11 mouse cellular contexts compared by ENCODE assay signal in genomic region chr8:105594451-105595242, GRCm38 (mm10). TPM values are rescaled to one million over a fixed set of nuclear protein-coding genes. Genes with fewer than 3 reads are reported as not detected.
DNase-seq lines count a peak whose midpoint lies in the region; ATAC-seq and TF ChIP-seq lines count a peak whose summit lies in the region.
"Had no signal": no experiment of that assay in that cellular context is flagged by ENCODE, and none has a peak within 500 bp of the region (broad histone marks: within the 10 kb centered on the region; RNA-seq: fewer than 3 reads in every experiment).

No protein-coding gene starts in this region.

- TF ChIP-seq EP300 in stomach, postnatal 0 days (optimal IDR thresholded peaks at IDR 0.05) = no peak

- no peaks in the 10 kb centered on the region for H3K9me3 ChIP-seq in hindbrain, embryonic 13.5 days
- no peaks in the 10 kb centered on the region for H3K9me3 ChIP-seq in hindbrain, embryonic 11.5 days (ENCODE audit: control insufficient read depth, low read length)
- H3K9me3 ChIP-seq in heart, embryonic 14.5 days (ENCODE audit: control insufficient read depth, low read length) = no peaks in the 10 kb centered on the region
- no peaks in the 10 kb centered on the region for H3K9me3 ChIP-seq in stomach, postnatal 0 days (ENCODE audit: control insufficient read depth, low read length)
- H3K9me3 ChIP-seq in midbrain, embryonic 14.5 days (ENCODE audit: control insufficient read depth, low read length) = no peaks in the 10 kb centered on the region
- H3K9me3 ChIP-seq: neural tube, embryonic 15.5 days had no signal

- no peak overlapping the region for H3K27ac ChIP-seq in hindbrain, embryonic 13.5 days
- no peak overlapping the region for H3K27ac ChIP-seq in hindbrain, embryonic 11.5 days (ENCODE audit: low read depth, low read length)
- H3K27ac ChIP-seq in heart, embryonic 14.5 days (replicated peaks in 1 of 2; ENCODE audit: control insufficient read depth in 1 of 2, insufficient read depth in 1 of 2, low read depth in 2 of 2, low read length in 2 of 2) = peak overlapping the region; percentile 46 to 82; a peak in 3 of 4 replicates
- peak overlapping the region; percentile 50 for H3K27ac ChIP-seq in stomach, postnatal 0 days (replicated peaks)
- no peak overlapping the region for H3K27ac ChIP-seq in midbrain, embryonic 14.5 days (replicated peaks; ENCODE audit: low read depth, low read length)
- H3K27ac ChIP-seq: neural tube, embryonic 15.5 days had no signal

- no peaks in the 10 kb centered on the region for H3K36me3 ChIP-seq in hindbrain, embryonic 13.5 days
- H3K36me3 ChIP-seq in hindbrain, embryonic 11.5 days (ENCODE audit: control insufficient read depth, insufficient read depth, low read length) = no peaks in the 10 kb centered on the region
- no peaks in the 10 kb centered on the region for H3K36me3 ChIP-seq in heart, embryonic 14.5 days (ENCODE audit: control insufficient read depth, insufficient read depth, low read length)
- H3K36me3 ChIP-seq in stomach, postnatal 0 days (ENCODE audit: control insufficient read depth, insufficient read depth, low read length) = no peaks in the 10 kb centered on the region
- no peaks in the 10 kb centered on the region for H3K36me3 ChIP-seq in midbrain, embryonic 14.5 days (ENCODE audit: control insufficient read depth, insufficient read depth, low read length)
- H3K36me3 ChIP-seq: neural tube, embryonic 15.5 days had no signal

- H3K27me3 ChIP-seq in hindbrain, embryonic 13.5 days = peaks cover 17% of the 10 kb centered on the region
- no peaks in the 10 kb centered on the region for H3K27me3 ChIP-seq in hindbrain, embryonic 11.5 days (ENCODE audit: control insufficient read depth, insufficient read depth, low read length)
- H3K27me3 ChIP-seq in heart, embryonic 14.5 days (ENCODE audit: control insufficient read depth, insufficient read depth, low read length) = no peaks in the 10 kb centered on the region
- H3K27me3 ChIP-seq in stomach, postnatal 0 days (ENCODE audit: control insufficient read depth, insufficient read depth, low read length) = no peaks in the 10 kb centered on the region
- H3K27me3 ChIP-seq in midbrain, embryonic 14.5 days (ENCODE audit: control insufficient read depth, insufficient read depth, low read length) = no peaks in the 10 kb centered on the region
- H3K27me3 ChIP-seq: neural tube, embryonic 15.5 days had no signal

- 0 out of 2 replicates have a peak, but pooled peaks cover 5% of the 10 kb centered on the region for H3K4me1 ChIP-seq in hindbrain, embryonic 13.5 days (replicated peaks)
- no peaks in the 10 kb centered on the region for H3K4me1 ChIP-seq in hindbrain, embryonic 11.5 days (replicated peaks; ENCODE audit: control insufficient read depth, insufficient read depth, low read length)
- peaks cover 8 to 18% of the 10 kb centered on the region in 2 experiments for H3K4me1 ChIP-seq in heart, embryonic 14.5 days (ENCODE audit: control insufficient read depth in 2 of 2, insufficient read depth in 2 of 2, low read length in 2 of 2)
- 0 out of 2 replicates have a peak, but pooled peaks cover 2% of the 10 kb centered on the region for H3K4me1 ChIP-seq in stomach, postnatal 0 days (replicated peaks; ENCODE audit: control insufficient read depth, insufficient read depth)
- H3K4me1 ChIP-seq in midbrain, embryonic 14.5 days (ENCODE audit: control insufficient read depth, insufficient read depth, low read length) = no peaks in the 10 kb centered on the region

- no peak overlapping the region for H3K4me3 ChIP-seq in hindbrain, embryonic 13.5 days
- no peak overlapping the region for H3K4me3 ChIP-seq in hindbrain, embryonic 11.5 days (ENCODE audit: low read depth, low read length)
- H3K4me3 ChIP-seq in heart, embryonic 14.5 days (ENCODE audit: control insufficient read depth in 1 of 2, insufficient read depth in 1 of 2, low read depth in 1 of 2, low read length in 2 of 2) = peak overlapping the region; percentile 16 to 27; a peak in 2 of 4 replicates
- peak overlapping the region; percentile 11; the same call in 1 of the 2 replicates for H3K4me3 ChIP-seq in stomach, postnatal 0 days (ENCODE audit: low read depth, low read length)
- no peak overlapping the region for H3K4me3 ChIP-seq in midbrain, embryonic 14.5 days (replicated peaks; ENCODE audit: low read depth, low read length)
- H3K4me3 ChIP-seq: neural tube, embryonic 15.5 days had no signal

- ATAC-seq in hindbrain, embryonic 13.5 days (ENCODE audit: low FRiP score) = no peak
- ATAC-seq in hindbrain, embryonic 11.5 days (ENCODE audit: low FRiP score) = no peak
- no peak for ATAC-seq in heart, embryonic 14.5 days (ENCODE audit: insufficient number of reproducible peaks, insufficient read depth, low FRiP score, low read depth)
- ATAC-seq in stomach, postnatal 0 days (ENCODE audit: low FRiP score, low TSS enrichment) = no peak
- ATAC-seq in midbrain, embryonic 14.5 days (ENCODE audit: low FRiP score, low TSS enrichment) = no peak
- ATAC-seq: forebrain, embryonic 14.5 days had no signal

- 0 out of 2 replicates have a peak overlapping the region, but pooled peaks have one; percentile 27 for H3K4me2 ChIP-seq in hindbrain, embryonic 13.5 days
- no peak overlapping the region for H3K4me2 ChIP-seq in hindbrain, embryonic 11.5 days (replicated peaks; ENCODE audit: low read depth, low read length)
- H3K4me2 ChIP-seq in heart, embryonic 14.5 days (ENCODE audit: low read length) = peak overlapping the region; percentile 62
- H3K4me2 ChIP-seq in stomach, postnatal 0 days (replicated peaks; ENCODE audit: low read depth) = peak overlapping the region; percentile 39
- H3K4me2 ChIP-seq in midbrain, embryonic 14.5 days (ENCODE audit: low read length) = no peak overlapping the region

- no peak for TF ChIP-seq CTCF in stomach, postnatal 0 days (IDR thresholded peaks at IDR 0.05; ENCODE audit: low read depth)

- no peak overlapping the region for H3K9ac ChIP-seq in hindbrain, embryonic 13.5 days
- no peak overlapping the region for H3K9ac ChIP-seq in hindbrain, embryonic 11.5 days (ENCODE audit: low read depth, low read length)
- peak overlapping the region; percentile 63 for H3K9ac ChIP-seq in heart, embryonic 14.5 days (ENCODE audit: low read length)
- peak overlapping the region; percentile 9; the same call in 1 of the 2 replicates for H3K9ac ChIP-seq in stomach, postnatal 0 days (ENCODE audit: low read length)
- H3K9ac ChIP-seq in midbrain, embryonic 14.5 days (replicated peaks; ENCODE audit: low read length) = no peak overlapping the region
- H3K9ac ChIP-seq: neural tube, embryonic 15.5 days had no signal

- DNase-seq in hindbrain, embryonic 11.5 days (ENCODE audit: low spot score) = no peak
- DNase-seq in kidney, postnatal 10 days = peak; percentile 75
- no peak for DNase-seq in stomach, postnatal 0 days (ENCODE audit: low spot score)
- DNase-seq in right cerebral cortex, postnatal 14 days = no peak
- DNase-seq in midbrain, embryonic 14.5 days = no peak
- no peak for DNase-seq in thymus, postnatal 25 days
- DNase-seq: cerebellum, adult 2 months had no signal

- 81% methylated on average over 18 of the region's 18 CpGs for whole genome bisulfite sequencing in hindbrain, embryonic 13.5 days
- 81% methylated on average over 18 of the region's 18 CpGs for WGBS in hindbrain, embryonic 11.5 days
- 58% methylated on average over 18 of the region's 18 CpGs for whole genome bisulfite sequencing in heart, embryonic 14.5 days
- WGBS in stomach, postnatal 0 days = 61% methylated on average over 18 of the region's 18 CpGs
- WGBS in midbrain, embryonic 14.5 days = 81% methylated on average over 18 of the region's 18 CpGs

RNA-seq across cellular contexts. Expression of gene Ripor1, which starts 10.4 kb away (rescaled TPM):
- polyA plus RNA-seq in hindbrain, embryonic 13.5 days (2015; fragmentation: Nextera tagmentation; extraction: Ambion mirVana) = 26.6 and 27.1 TPM in 2 replicates
- polyA plus RNA-seq in hindbrain, embryonic 11.5 days (2014; fragmentation: Nextera tagmentation; extraction: Ambion mirVana) = 11.8 and 12.4 TPM in 2 replicates
- 25.7 and 25.8 TPM in 2 replicates for polyA plus RNA-seq in heart, embryonic 14.5 days (2014; fragmentation: Nextera tagmentation; extraction: Ambion mirVana)
- 8.9 and 9.3 TPM in 2 replicates for polyA plus RNA-seq in stomach, postnatal 0 days (2015; fragmentation: Nextera tagmentation; extraction: Ambion mirVana)
- 23.8 and 26.2 TPM in 2 replicates for polyA plus RNA-seq in midbrain, embryonic 14.5 days (2014; fragmentation: Nextera tagmentation; extraction: Ambion mirVana)

RNA-seq across cellular contexts. Expression of gene Atp6v0d1, which starts 28.8 kb away (rescaled TPM):
- polyA plus RNA-seq in hindbrain, embryonic 13.5 days (2015; fragmentation: Nextera tagmentation; extraction: Ambion mirVana) = 201 and 203 TPM in 2 replicates
- polyA plus RNA-seq in hindbrain, embryonic 11.5 days (2014; fragmentation: Nextera tagmentation; extraction: Ambion mirVana) = 141 and 155 TPM in 2 replicates
- polyA plus RNA-seq in heart, embryonic 14.5 days (2014; fragmentation: Nextera tagmentation; extraction: Ambion mirVana) = 59.1 and 64.5 TPM in 2 replicates
- 96.2 and 101 TPM in 2 replicates for polyA plus RNA-seq in stomach, postnatal 0 days (2015; fragmentation: Nextera tagmentation; extraction: Ambion mirVana)
- 227 and 250 TPM in 2 replicates for polyA plus RNA-seq in midbrain, embryonic 14.5 days (2014; fragmentation: Nextera tagmentation; extraction: Ambion mirVana)

RNA-seq across cellular contexts. Expression of gene Ctcf, which starts 41.7 kb away (rescaled TPM):
- polyA plus RNA-seq in hindbrain, embryonic 13.5 days (2015; fragmentation: Nextera tagmentation; extraction: Ambion mirVana) = 114 and 120 TPM in 2 replicates
- polyA plus RNA-seq in hindbrain, embryonic 11.5 days (2014; fragmentation: Nextera tagmentation; extraction: Ambion mirVana) = 115 and 121 TPM in 2 replicates
- polyA plus RNA-seq in heart, embryonic 14.5 days (2014; fragmentation: Nextera tagmentation; extraction: Ambion mirVana) = 54.7 and 62.5 TPM in 2 replicates
- 43.3 and 56.6 TPM in 2 replicates for polyA plus RNA-seq in stomach, postnatal 0 days (2015; fragmentation: Nextera tagmentation; extraction: Ambion mirVana)
- polyA plus RNA-seq in midbrain, embryonic 14.5 days (2014; fragmentation: Nextera tagmentation; extraction: Ambion mirVana) = 75.7 and 96.9 TPM in 2 replicates

RNA-seq across cellular contexts. Expression of gene Agrp, which starts 42.5 kb away (rescaled TPM):
- polyA plus RNA-seq in hindbrain, embryonic 13.5 days (2015; fragmentation: Nextera tagmentation; extraction: Ambion mirVana) = 0.43 and 1.2 TPM in 2 replicates
- polyA plus RNA-seq in hindbrain, embryonic 11.5 days (2014; fragmentation: Nextera tagmentation; extraction: Ambion mirVana) = 0.68 and 2.1 TPM in 2 replicates
- 0.54 TPM in 2 replicates for polyA plus RNA-seq in heart, embryonic 14.5 days (2014; fragmentation: Nextera tagmentation; extraction: Ambion mirVana)
- polyA plus RNA-seq in stomach, postnatal 0 days (2015; fragmentation: Nextera tagmentation; extraction: Ambion mirVana) = 0.45 and 0.98 TPM in 2 replicates
- polyA plus RNA-seq in midbrain, embryonic 14.5 days (2014; fragmentation: Nextera tagmentation; extraction: Ambion mirVana) = 0.82 and 1.1 TPM in 2 replicates

Comparison
In these comparisons a context has a peak if more than half of its experiments do, and no peak if none do; other contexts are left out.
1. H3K4me2 ChIP-seq: peak in hindbrain, embryonic 13.5 days (single experiment), heart, embryonic 14.5 days (single experiment) and stomach, postnatal 0 days (single experiment); none in hindbrain, embryonic 11.5 days (single experiment) and midbrain, embryonic 14.5 days (single experiment).
2. H3K27ac ChIP-seq: peak in heart, embryonic 14.5 days (2 of 2) and stomach, postnatal 0 days (single experiment); none in hindbrain, embryonic 13.5 days (single experiment), hindbrain, embryonic 11.5 days (single experiment) and midbrain, embryonic 14.5 days (single experiment).
3. H3K4me3 ChIP-seq: peak in heart, embryonic 14.5 days (2 of 2) and stomach, postnatal 0 days (single experiment); none in hindbrain, embryonic 13.5 days (single experiment), hindbrain, embryonic 11.5 days (single experiment) and midbrain, embryonic 14.5 days (single experiment).
4. H3K9ac ChIP-seq: peak in heart, embryonic 14.5 days (single experiment) and stomach, postnatal 0 days (single experiment); none in hindbrain, embryonic 13.5 days (single experiment), hindbrain, embryonic 11.5 days (single experiment) and midbrain, embryonic 14.5 days (single experiment).